Mouse (Mus musculus) testis, postnatal 14 days (tissue): ENCODE measurements around the gene Micall1.

Experiments used
- DNase-seq: peaks from one replicate; pipeline ENCODE4 v3.0.0; 2021; ENCODE audit warnings: low spot score

Gene Micall1

GRCm38 (mm10) chr15:79108421-79109320 lies at the start of gene Micall1:
Gene Micall1 (plus strand): TSS chr15:79108898.
- DNase-seq: peak; percentile 80

- DNase-seq: peak; percentile 49
Measured at GRCm38 (mm10) chr15:79060887-79061565, 47.7 kb upstream of the Micall1 start.

- DNase-seq: peak; percentile 100
Measured at GRCm38 (mm10) chr15:79062376-79063159, 46.1 kb upstream of the Micall1 start, which contains the start of gene Ankrd54. Gene Ankrd54 (minus strand): TSS chr15:79062893.

GRCm38 (mm10) chr15:79063160-79063740 lies 45.4 kb upstream of the Micall1 start:
- DNase-seq: no peak

GRCm38 (mm10) chr15:79065086-79065770 lies 43.5 kb upstream of the Micall1 start:
- no peak for DNase-seq

- DNase-seq: no peak
Measured at GRCm38 (mm10) chr15:79066276-79066675, 42.4 kb upstream of the Micall1 start.

- DNase-seq: no peak
Measured at GRCm38 (mm10) chr15:79067631-79068030, 41.1 kb upstream of the Micall1 start.

GRCm38 (mm10) chr15:79068416-79068815 lies 40.3 kb upstream of the Micall1 start:
- DNase-seq: no peak

- no peak for DNase-seq
Measured at GRCm38 (mm10) chr15:79071117-79072039, 37.3 kb upstream of the Micall1 start.

- DNase-seq: no peak
Measured at GRCm38 (mm10) chr15:79073752-79074151, 34.9 kb upstream of the Micall1 start.

GRCm38 (mm10) chr15:79074446-79074845 lies 34.3 kb upstream of the Micall1 start:
- DNase-seq: no peak

- DNase-seq: peak; percentile 89
Measured at GRCm38 (mm10) chr15:79074913-79075532, 33.7 kb upstream of the Micall1 start, which contains the start of gene Eif3l. Gene Eif3l (plus strand): TSS chr15:79075179.

GRCm38 (mm10) chr15:79075658-79076365 lies 32.9 kb upstream of the Micall1 start:
- no peak for DNase-seq

- DNase-seq: no peak
Measured at GRCm38 (mm10) chr15:79079567-79079966, 29.1 kb upstream of the Micall1 start.

GRCm38 (mm10) chr15:79092284-79092683 lies 16.4 kb upstream of the Micall1 start:
- no peak for DNase-seq

GRCm38 (mm10) chr15:79093083-79093839 lies 15.4 kb upstream of the Micall1 start:
- peak; percentile 44 for DNase-seq

- DNase-seq: no peak
Measured at GRCm38 (mm10) chr15:79095483-79095882, 13.2 kb upstream of the Micall1 start.

- peak; percentile 49 for DNase-seq
Measured at GRCm38 (mm10) chr15:79096556-79096955, 12.1 kb upstream of the Micall1 start.
